Mouse (Mus musculus): ENCODE measurements around the gene Agbl4. TPM values are rescaled to one million over a fixed set of nuclear protein-coding genes. Genes with fewer than 3 reads are reported as not detected.

The Agbl4 gene
- polyA plus RNA-seq, 1 experiment from 2014 or later, result not detected

DNA sequence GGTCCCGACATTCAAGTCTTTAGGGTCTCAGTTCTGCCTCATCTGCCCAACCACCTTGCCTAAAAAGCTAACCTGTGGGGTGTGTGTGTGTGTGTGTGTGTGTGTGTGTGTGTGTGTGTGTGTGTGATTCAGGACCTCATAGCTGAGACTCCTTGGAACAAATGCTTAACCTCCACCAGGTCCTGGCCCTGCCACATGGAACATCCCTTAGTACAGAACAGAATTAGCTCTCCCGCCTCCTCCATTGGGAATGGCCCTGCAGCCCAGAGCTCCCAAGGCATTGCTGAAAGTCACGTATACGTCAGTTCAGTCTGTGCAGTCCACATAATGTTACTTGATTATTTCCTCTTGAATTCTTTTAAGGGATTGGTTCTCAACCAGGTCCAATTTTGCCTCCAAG is 1120.7 kb downstream of the Agbl4 start:
- 83% methylated on average over 4 of the region's 4 CpGs for WGBS (ENCODE audit: missing documents)
- Histone ChIP-seq H3K36me3 (ENCODE audit: inconsistent target) (no peaks in the 10 kb centered on the region), H3K79me2 (ENCODE audit: inconsistent target) (no peaks in the 10 kb centered on the region), H3K27ac (no peak overlapping the region), H3K4me3 (ENCODE audit: inconsistent target) (no peak overlapping the region)

GRCm38 (mm10) chr4:111519267-111519666 is 1121.8 kb downstream of the Agbl4 start:
- WGBS (ENCODE audit: missing documents), result 75% methylated on average over 3 of the region's 3 CpGs
- no peak overlapping the region for H3K27ac ChIP-seq
- no peaks in the 10 kb centered on the region for H3K79me2 ChIP-seq (ENCODE audit: inconsistent target)
- H3K36me3 ChIP-seq (ENCODE audit: inconsistent target), result no peaks in the 10 kb centered on the region
- no peak overlapping the region for H3K4me3 ChIP-seq (ENCODE audit: inconsistent target)

GRCm38 (mm10) chr4:111520006-111520405 is 1122.5 kb downstream of the Agbl4 start:
- no peak overlapping the region for H3K4me3 ChIP-seq (ENCODE audit: inconsistent target)
- 93% methylated on average over 2 of the region's 2 CpGs for WGBS (ENCODE audit: missing documents)
- H3K79me2 ChIP-seq (ENCODE audit: inconsistent target), result no peaks in the 10 kb centered on the region
- H3K36me3 ChIP-seq (ENCODE audit: inconsistent target), result no peaks in the 10 kb centered on the region
- no peak overlapping the region for H3K27ac ChIP-seq

DNA sequence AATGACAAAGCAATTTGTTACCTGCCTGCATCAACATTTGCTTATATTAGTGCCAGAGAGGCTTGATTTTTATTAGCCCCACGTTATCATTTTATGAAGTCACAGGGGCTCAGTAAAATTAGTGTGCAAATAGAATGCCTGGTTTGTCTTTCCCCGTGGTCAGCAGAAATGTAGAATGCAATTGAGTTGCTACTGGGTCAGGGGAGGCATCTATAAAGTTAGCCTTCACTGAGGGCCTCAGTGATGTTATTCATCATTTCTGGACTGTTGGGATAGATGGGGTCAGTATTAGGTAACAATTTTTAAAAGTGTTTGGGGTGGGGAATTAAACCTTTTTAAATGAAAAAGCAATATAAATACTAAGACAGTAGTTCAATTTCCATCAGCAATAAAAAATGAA is 1125.5 kb downstream of the Agbl4 start:
- Histone ChIP-seq H3K79me2 (ENCODE audit: inconsistent target) (no peaks in the 10 kb centered on the region), H3K36me3 (ENCODE audit: inconsistent target) (no peaks in the 10 kb centered on the region), H3K27ac (no peak overlapping the region), H3K4me3 (ENCODE audit: inconsistent target) (no peak overlapping the region)
- 69% methylated on average over 2 of the region's 2 CpGs for WGBS (ENCODE audit: missing documents)

- no peak overlapping the region for H3K27ac ChIP-seq
Measured at GRCm38 (mm10) chr4:111528961-111529360, 1131.5 kb downstream of the Agbl4 start.

DNA sequence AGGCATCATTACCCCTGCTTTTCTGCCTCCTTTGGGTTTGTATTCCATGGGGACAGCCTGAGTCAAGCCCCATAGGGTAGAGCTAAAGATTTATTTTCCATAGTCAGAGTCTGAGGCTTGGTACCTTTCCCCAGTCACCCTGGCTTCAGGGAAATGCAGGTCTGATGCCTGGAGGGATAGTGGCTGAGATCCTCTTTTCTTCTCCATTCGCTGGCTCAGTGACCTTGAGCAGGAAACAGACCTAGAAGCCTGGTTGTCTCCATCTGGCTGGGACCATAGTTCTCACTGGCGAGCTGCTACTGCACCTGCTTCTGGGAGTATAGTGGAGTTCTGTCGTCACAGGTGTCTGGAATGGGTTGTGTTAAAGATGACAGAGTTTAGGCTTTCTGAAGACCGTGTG is 1132.5 kb downstream of the Agbl4 start:
- 83% methylated on average over 4 of the region's 4 CpGs for WGBS (ENCODE audit: missing documents)
- Histone ChIP-seq H3K4me3 (ENCODE audit: inconsistent target) (no peak overlapping the region), H3K79me2 (ENCODE audit: inconsistent target) (no peaks in the 10 kb centered on the region), H3K36me3 (ENCODE audit: inconsistent target) (no peaks in the 10 kb centered on the region), H3K27ac (no peak overlapping the region)

More at GRCm38 (mm10) chr4:111528961-111529360, 1131.5 kb downstream of the Agbl4 start:
- Histone ChIP-seq H3K36me3 (ENCODE audit: inconsistent target) (no peaks in the 10 kb centered on the region), H3K4me3 (ENCODE audit: inconsistent target) (no peak overlapping the region), H3K79me2 (ENCODE audit: inconsistent target) (no peaks in the 10 kb centered on the region)
- WGBS (ENCODE audit: missing documents), result 84% methylated on average over 6 of the region's 6 CpGs

DNA sequence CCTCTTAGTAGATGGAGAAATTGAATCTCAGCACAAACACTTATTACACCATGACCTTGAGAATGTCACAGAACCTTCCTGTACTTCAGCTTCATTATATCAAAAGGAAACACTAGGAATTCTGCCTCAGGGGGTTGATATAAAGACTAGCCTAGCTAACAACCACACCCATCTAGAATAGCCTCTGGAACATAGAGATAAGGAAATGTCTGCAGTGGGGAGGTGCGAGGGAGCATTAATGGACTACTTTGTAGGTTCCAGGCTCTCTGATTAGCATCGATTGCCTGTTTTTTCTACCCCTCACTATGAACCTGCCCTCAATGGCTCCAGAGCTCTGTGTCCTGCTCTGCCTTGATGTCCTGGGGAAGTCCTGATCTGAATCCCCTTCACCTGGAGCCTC is 1133.1 kb downstream of the Agbl4 start:
- no peak overlapping the region for H3K4me3 ChIP-seq (ENCODE audit: inconsistent target)
- WGBS (ENCODE audit: missing documents), result 56% methylated on average over 2 of the region's 2 CpGs
- no peaks in the 10 kb centered on the region for H3K36me3 ChIP-seq (ENCODE audit: inconsistent target)
- no peaks in the 10 kb centered on the region for H3K79me2 ChIP-seq (ENCODE audit: inconsistent target)
- no peak overlapping the region for H3K27ac ChIP-seq

DNA sequence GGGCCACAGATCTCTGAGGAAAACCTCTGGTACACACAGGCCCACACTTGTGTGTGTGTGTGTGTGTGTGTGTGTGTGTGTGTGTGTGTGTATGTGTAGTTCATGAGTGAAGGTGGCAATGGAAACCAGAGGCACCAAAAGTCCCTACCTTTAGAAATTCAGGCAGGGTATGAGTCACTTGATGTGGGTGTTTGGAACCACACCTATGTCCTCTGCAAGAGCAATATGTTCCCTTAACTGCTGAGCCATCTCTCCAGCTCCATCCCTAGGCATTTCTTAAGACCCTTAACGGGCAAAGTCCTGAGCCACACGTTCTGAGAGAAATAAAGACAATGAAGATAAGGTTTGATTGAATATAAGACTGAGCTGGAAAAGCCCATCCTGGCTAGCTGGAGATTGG is 1147.2 kb downstream of the Agbl4 start:
- Histone ChIP-seq H3K79me2 (ENCODE audit: inconsistent target) (no peaks in the 10 kb centered on the region), H3K4me3 (ENCODE audit: inconsistent target) (no peak overlapping the region), H3K27ac (no peak overlapping the region), H3K36me3 (ENCODE audit: inconsistent target) (no peaks in the 10 kb centered on the region)
- WGBS (ENCODE audit: missing documents), result 80% methylated on average over 2 of the region's 2 CpGs

DNA sequence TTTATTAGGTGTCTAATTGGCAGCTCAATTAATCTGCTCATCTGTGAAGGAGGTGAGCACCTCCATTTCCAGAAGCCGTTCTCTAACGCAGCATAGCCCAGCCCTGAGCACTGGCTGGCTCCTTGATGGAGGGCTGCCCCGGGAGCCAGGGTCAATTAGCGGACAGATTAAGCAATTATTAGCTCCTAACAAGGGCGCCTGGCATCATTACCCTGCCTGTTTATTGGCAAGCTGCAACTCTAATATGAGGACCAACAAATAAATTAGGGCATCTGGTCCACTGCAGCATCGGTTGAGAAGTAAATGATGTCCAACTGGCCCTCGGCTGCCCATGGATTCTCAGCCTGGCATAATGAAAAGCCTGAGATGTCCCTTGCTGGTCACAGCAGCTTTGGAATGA is 1148.5 kb downstream of the Agbl4 start:
- Histone ChIP-seq H3K27ac (no peak overlapping the region), H3K36me3 (ENCODE audit: inconsistent target) (no peaks in the 10 kb centered on the region), H3K79me2 (ENCODE audit: inconsistent target) (no peaks in the 10 kb centered on the region), H3K4me3 (ENCODE audit: inconsistent target) (no peak overlapping the region)
- WGBS (ENCODE audit: missing documents), result 73% methylated on average over 7 of the region's 7 CpGs

DNA sequence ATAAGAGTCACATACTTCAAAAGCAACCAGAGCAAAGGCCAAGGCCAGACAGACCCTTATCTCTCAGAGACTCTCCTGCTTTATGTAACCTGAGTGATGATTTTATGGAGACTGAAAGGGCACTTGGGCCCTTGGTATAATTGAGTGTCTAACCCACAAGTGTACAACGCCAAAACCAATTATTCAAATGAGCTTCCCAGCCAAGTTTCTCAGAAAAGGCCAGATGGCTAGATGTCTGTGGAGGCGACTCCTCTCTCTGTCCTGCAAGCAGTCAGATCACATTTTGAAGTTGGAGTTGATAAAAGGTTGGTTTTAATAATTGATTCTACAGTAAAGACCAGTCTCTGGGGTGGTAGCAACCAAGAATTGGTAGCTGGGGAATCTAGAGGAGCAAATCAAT is 1158.0 kb downstream of the Agbl4 start:
- 83% methylated on average over 2 of the region's 2 CpGs for WGBS (ENCODE audit: missing documents)
- Histone ChIP-seq H3K79me2 (ENCODE audit: inconsistent target) (no peaks in the 10 kb centered on the region), H3K36me3 (ENCODE audit: inconsistent target) (no peaks in the 10 kb centered on the region), H3K27ac (no peak overlapping the region), H3K4me3 (ENCODE audit: inconsistent target) (no peak overlapping the region)

- WGBS (ENCODE audit: missing documents), result 85% methylated on average over 9 of the region's 10 CpGs
- Histone ChIP-seq H3K79me2 (ENCODE audit: inconsistent target) (no peaks in the 10 kb centered on the region), H3K36me3 (ENCODE audit: inconsistent target) (no peaks in the 10 kb centered on the region), H3K27ac (no peak overlapping the region), H3K4me3 (ENCODE audit: inconsistent target) (no peak overlapping the region)
Measured at GRCm38 (mm10) chr4:111577087-111577773, 1179.8 kb downstream of the Agbl4 start.

DNA sequence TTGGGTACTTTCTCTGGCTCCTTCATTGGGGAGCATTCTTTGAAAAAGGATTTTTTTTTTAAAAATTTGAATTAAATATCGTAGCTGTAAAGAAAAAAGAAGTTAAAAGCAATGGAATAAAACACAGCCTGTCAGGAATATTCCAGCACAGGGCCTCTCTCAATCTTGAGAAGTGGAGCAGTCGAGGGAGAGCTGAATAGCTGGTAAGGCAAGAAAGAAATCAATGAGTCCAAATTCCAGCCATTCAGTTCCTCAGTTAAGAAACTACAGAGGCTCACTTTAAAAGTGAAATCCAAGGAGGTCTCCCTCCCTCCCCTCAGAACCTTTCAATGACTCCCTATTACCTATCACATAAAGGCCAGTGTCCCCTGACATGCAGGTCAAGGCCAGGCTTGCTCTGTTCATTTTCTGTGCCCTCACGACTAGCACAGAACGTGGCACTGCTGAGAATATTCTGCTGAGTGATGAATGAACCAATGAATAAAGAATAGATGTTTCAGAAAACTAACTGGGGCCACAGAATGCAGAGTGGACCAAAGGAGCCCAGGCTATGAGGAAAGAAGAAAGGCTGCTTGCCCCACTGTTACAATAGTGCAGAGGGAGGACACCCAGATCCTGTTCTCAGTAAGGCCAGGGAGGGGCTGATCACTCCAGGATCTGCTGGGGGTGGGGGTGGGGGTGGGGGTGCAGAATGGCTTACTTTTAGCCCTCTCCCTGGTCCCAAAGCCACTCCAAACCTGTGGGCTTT is 1181.8 kb downstream of the Agbl4 start:
- 81% methylated on average over 4 of the region's 4 CpGs for WGBS (ENCODE audit: missing documents)
- H3K4me3 ChIP-seq (ENCODE audit: inconsistent target), result no peak overlapping the region
- no peaks in the 10 kb centered on the region for H3K36me3 ChIP-seq (ENCODE audit: inconsistent target)
- no peaks in the 10 kb centered on the region for H3K79me2 ChIP-seq (ENCODE audit: inconsistent target)
- no peak overlapping the region for H3K27ac ChIP-seq

- Histone ChIP-seq H3K79me2 (ENCODE audit: inconsistent target) (no peaks in the 10 kb centered on the region), H3K36me3 (ENCODE audit: inconsistent target) (no peaks in the 10 kb centered on the region), H3K4me3 (ENCODE audit: inconsistent target) (no peak overlapping the region), H3K27ac (no peak overlapping the region)
- WGBS (ENCODE audit: missing documents), result 78% methylated on average over 4 of the region's 4 CpGs
Measured at GRCm38 (mm10) chr4:111579863-111580224, 1182.4 kb downstream of the Agbl4 start.

DNA sequence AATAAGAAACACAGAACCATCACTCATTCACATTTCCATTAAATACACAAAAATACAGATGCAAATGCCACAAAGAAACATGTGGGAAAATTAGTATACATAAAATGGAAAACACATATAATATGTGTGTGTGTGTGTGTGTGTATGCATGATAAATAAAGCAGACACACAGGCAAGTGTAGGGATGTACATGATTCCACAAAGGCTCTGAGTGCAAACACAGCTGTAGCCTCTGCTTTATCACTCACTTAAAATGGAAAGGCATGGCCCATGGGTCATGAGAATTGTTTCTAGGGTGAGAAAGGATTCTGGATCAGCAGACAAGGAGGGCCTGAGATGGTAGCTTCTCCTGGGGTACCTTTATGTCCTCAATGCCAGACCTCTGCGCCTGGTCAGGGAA is 1182.8 kb downstream of the Agbl4 start:
- no peaks in the 10 kb centered on the region for H3K36me3 ChIP-seq (ENCODE audit: inconsistent target)
- no peak overlapping the region for H3K27ac ChIP-seq
- WGBS (ENCODE audit: missing documents), result 71% methylated on average over 1 of the region's 1 CpGs
- no peak overlapping the region for H3K4me3 ChIP-seq (ENCODE audit: inconsistent target)
- no peaks in the 10 kb centered on the region for H3K79me2 ChIP-seq (ENCODE audit: inconsistent target)

DNA sequence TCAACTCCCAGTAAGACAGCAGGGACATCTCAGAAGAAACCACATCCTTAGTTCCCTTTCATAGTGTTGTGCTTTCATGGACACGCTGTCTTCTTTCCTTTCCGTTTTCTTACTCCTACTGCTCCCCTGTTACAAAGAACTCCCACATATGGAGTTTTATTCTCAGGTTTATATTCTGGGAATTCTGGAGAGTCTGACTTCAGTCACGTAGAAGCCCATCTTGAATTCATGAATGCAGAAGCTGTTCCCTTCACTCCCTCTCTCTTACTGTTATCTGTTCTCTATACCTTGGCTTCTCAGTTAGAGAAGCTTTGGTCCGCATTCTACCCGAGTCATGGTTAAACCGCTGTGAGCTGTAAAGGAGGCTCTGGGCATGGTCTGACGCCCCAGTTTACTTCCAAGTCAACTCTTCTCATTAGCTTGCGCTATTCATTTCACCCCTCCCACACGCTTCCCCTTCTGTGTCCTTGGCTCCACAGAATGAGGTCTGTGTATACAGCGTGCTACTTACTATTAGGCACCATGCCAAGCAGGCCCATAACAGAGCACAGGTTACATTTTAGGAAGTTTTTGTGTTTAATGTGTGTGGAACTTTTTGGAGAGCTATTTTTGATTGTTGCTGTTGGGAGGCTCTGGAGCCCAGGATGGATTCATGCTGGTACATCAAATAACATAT is 1186.2 kb downstream of the Agbl4 start:
- Histone ChIP-seq H3K27ac (no peak overlapping the region), H3K36me3 (ENCODE audit: inconsistent target) (no peaks in the 10 kb centered on the region), H3K79me2 (ENCODE audit: inconsistent target) (no peaks in the 10 kb centered on the region), H3K4me3 (ENCODE audit: inconsistent target) (no peak overlapping the region)
- WGBS (ENCODE audit: missing documents), result 66% methylated on average over 10 of the region's 10 CpGs

Measured in macrophage (primary cell).